Mouse (Mus musculus): ENCODE results near the gene Lingo1. TPM values are rescaled to one million over a fixed set of nuclear protein-coding genes. Genes with fewer than 3 reads are reported as not detected.

The Lingo1 gene
- 6.4 and 8.3 TPM in 2 replicates for polyA plus RNA-seq (2014; fragmentation: Nextera tagmentation; extraction: Ambion mirVana)

DNA sequence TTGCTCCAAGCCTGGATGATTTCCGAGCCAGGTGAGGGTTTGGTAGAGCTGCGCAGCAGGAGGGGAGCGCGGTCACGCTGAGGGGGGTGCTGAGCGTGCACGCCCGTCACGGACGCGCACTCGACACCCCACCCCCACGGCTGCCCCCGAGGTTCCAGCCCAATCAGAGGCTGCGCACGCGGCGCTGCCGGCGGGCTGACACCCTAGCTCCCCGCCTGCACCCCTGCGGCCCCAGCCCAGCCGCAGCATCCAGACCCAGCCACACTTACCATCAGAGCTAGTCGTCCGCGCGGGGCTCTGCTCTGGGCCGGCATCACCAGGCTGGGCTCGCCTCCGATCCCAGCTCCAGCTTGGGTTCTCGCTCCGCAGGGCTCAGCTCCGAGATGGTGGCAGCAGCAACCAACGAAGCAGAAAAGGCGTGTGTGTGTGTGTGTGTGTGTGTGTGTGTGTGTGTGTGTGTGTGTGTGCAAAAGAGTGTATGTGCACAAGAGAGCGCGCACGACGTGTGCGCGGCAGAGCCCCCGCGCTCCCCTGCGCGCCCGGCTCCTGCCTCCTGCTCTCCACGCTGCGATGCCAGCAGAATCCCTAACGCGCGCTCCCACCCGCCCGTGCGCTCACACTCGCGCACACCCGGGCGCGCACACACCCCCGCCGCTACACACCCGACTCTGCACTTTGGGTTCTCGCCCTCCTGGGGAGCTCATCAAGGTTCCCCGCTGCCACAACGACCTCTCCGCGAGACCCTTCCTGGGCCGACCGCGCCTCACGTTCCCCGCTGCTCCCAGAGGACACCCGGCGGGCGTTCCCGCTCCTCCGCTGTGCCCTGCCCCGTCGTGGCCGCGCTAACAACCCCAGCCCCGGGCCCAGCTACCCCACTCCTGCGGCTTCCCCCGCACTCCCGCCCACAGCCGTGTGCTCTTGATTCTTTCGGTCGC, at the start of gene Lingo1:
Gene Lingo1, minus strand, starts transcription at position 748 of the 935 bp plus-strand sequence.
- H3K9me3 ChIP-seq (ENCODE audit: control insufficient read depth, low read length) = no peaks in the 10 kb centered on the region
- H3K27ac ChIP-seq (replicated peaks; ENCODE audit: low read depth, low read length) = no peak within 1 kb of the TSS
- ATAC-seq (ENCODE audit: low read depth) (peak; percentile 62), DNase-seq (ENCODE audit: low spot score) (peak; percentile 33)
- under 1% methylated on average over 38 of the region's 88 CpGs for WGBS
- H3K27me3 ChIP-seq (replicated peaks; ENCODE audit: control insufficient read depth, insufficient read depth, low read length) = peaks cover 70% of the 10 kb centered on the region
- peak within 1 kb of the TSS; percentile 52 for H3K4me3 ChIP-seq (ENCODE audit: low read depth, low read length)
- peak within 1 kb of the TSS; percentile 51 for H3K9ac ChIP-seq (ENCODE audit: low read depth, low read length)
- H3K36me3 ChIP-seq (ENCODE audit: control insufficient read depth, insufficient read depth, low read length) = no peaks in the 10 kb centered on the region
- peaks cover 5% of the 10 kb centered on the region; the same call in 1 of the 2 replicates for H3K4me1 ChIP-seq (ENCODE audit: control insufficient read depth, insufficient read depth, low read length)
- H3K4me2 ChIP-seq (ENCODE audit: low read depth, low read length) = peak within 1 kb of the TSS; percentile 98

DNA sequence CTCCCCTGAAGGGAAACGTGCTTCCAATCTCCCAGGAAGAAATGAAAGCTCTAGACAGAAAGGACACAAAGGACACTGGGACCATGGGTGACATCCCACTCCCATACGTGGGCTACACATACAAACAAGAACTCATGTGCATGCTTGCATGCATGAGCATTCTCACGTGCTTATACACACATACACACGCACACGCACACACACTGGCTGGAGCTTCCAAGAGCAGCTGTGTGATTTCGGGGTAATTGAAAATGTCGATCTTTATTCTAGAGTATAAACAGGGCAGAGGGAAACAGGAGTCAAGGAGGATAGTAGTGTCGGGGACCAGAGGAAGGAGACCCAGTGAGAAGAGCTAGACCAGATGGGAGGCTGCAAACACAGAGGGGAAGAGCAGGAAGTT, 48.4 kb upstream of the Lingo1 start:
- no peak overlapping the region for H3K9ac ChIP-seq (ENCODE audit: low read depth, low read length)
- H3K36me3 ChIP-seq (ENCODE audit: control insufficient read depth, insufficient read depth, low read length) = no peaks in the 10 kb centered on the region
- DNase-seq (ENCODE audit: low spot score) (no peak), ATAC-seq (ENCODE audit: low read depth) (no peak)
- H3K27me3 ChIP-seq (replicated peaks; ENCODE audit: control insufficient read depth, insufficient read depth, low read length) = no peaks in the 10 kb centered on the region
- H3K4me1 ChIP-seq (ENCODE audit: control insufficient read depth, insufficient read depth, low read length) = 0 out of 2 replicates have a peak, but pooled peaks cover 3% of the 10 kb centered on the region
- H3K4me3 ChIP-seq (ENCODE audit: low read depth, low read length) = no peak overlapping the region
- H3K9me3 ChIP-seq (ENCODE audit: control insufficient read depth, low read length) = no peaks in the 10 kb centered on the region
- H3K27ac ChIP-seq (replicated peaks; ENCODE audit: low read depth, low read length) = no peak overlapping the region
- no peak overlapping the region for H3K4me2 ChIP-seq (ENCODE audit: low read depth, low read length)
- 60% methylated on average over 8 of the region's 8 CpGs for WGBS

DNA sequence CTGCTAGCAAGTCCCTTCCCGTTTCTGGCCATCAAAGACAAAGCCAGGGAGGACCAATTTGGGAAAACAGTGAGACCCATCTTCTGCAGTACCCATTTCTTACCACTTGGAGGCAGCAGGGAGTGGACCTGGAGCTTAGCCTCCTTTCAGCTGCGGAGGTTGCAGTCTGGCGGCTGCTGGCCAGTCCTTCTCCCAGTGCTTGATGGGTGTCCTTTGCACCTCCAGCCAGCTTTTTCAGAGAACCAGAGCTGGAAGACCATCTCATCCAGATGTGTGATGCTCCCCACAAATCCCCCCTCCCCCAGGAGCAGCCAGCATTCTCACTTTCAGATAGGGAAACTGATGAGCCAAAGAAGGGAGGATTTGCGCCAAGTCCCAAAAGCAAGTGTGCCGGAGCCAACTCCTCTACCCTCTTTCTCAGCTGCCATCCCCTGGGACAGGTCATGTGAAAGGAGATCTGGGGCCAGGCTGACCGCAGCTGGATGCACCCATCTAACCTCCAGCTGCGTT, 47.5 kb upstream of the Lingo1 start:
- DNase-seq (ENCODE audit: low spot score) (peak; percentile 69), ATAC-seq (ENCODE audit: low read depth) (peak; percentile 38; the same call in 1 of the 2 replicates)
- H3K27me3 ChIP-seq (replicated peaks; ENCODE audit: control insufficient read depth, insufficient read depth, low read length) = no peaks in the 10 kb centered on the region
- no peak overlapping the region for H3K4me2 ChIP-seq (ENCODE audit: low read depth, low read length)
- H3K36me3 ChIP-seq (ENCODE audit: control insufficient read depth, insufficient read depth, low read length) = no peaks in the 10 kb centered on the region
- 38% methylated on average over 7 of the region's 7 CpGs for WGBS
- no peak overlapping the region for H3K4me3 ChIP-seq (ENCODE audit: low read depth, low read length)
- H3K4me1 ChIP-seq (ENCODE audit: control insufficient read depth, insufficient read depth, low read length) = 0 out of 2 replicates have a peak, but pooled peaks cover 3% of the 10 kb centered on the region
- no peak overlapping the region for H3K9ac ChIP-seq (ENCODE audit: low read depth, low read length)
- H3K9me3 ChIP-seq (ENCODE audit: control insufficient read depth, low read length) = no peaks in the 10 kb centered on the region
- H3K27ac ChIP-seq (replicated peaks; ENCODE audit: low read depth, low read length) = no peak overlapping the region

DNA sequence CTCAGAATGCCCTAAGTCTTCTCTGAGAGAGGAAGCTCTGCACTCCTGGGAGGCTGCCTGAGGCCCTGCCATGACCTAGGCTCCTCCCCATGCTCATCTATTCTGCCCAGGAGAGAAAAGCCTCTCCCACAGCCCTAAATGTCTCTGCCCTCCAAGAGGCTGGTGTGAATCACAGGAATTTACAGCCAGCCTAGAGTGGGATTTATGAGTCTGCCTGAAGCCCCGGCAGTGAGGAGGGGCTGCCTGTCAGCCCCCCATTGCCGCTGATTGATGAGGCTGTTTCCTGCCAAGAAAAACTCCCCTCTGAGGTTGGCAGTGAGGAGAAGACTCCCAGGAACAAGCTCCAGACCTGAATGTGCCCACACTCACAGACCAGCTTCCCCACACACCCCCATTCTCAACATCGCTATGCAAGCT, 46.0 kb upstream of the Lingo1 start:
- Histone ChIP-seq H3K36me3 (ENCODE audit: control insufficient read depth, insufficient read depth, low read length) (no peaks in the 10 kb centered on the region), H3K9ac (ENCODE audit: low read depth, low read length) (no peak overlapping the region), H3K4me1 (ENCODE audit: control insufficient read depth, insufficient read depth, low read length) (0 out of 2 replicates have a peak, but pooled peaks cover 3% of the 10 kb centered on the region), H3K27ac (replicated peaks; ENCODE audit: low read depth, low read length) (no peak overlapping the region), H3K9me3 (ENCODE audit: control insufficient read depth, low read length) (no peaks in the 10 kb centered on the region), H3K4me3 (ENCODE audit: low read depth, low read length) (no peak overlapping the region), H3K4me2 (ENCODE audit: low read depth, low read length) (no peak overlapping the region), H3K27me3 (replicated peaks; ENCODE audit: control insufficient read depth, insufficient read depth, low read length) (no peaks in the 10 kb centered on the region)
- ATAC-seq (ENCODE audit: low read depth) (peak; percentile 17; the same call in 1 of the 2 replicates), DNase-seq (ENCODE audit: low spot score) (no peak)
- 33% methylated on average over 3 of the region's 3 CpGs for WGBS

DNA sequence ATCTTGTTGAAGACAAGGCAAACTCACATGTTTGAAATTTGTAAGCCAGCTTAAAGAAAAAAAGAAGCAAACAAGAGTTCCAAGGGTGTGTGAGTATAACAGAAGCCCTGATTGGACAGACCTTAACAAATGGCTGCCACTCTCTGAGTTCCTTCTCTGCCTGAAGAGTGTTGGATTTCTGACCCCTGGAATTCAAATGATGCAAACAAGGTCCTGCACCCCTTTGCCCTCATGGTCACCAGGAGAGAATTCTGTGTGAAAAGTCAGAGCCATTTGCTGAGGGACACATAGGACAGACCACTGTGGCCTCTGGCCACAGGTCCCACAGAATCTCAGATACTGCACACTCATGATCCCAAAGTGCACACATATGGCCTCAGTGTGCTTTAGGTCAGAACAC, 45.6 kb upstream of the Lingo1 start:
- Histone ChIP-seq H3K27ac (replicated peaks; ENCODE audit: low read depth, low read length) (no peak overlapping the region), H3K4me2 (ENCODE audit: low read depth, low read length) (no peak overlapping the region), H3K4me1 (ENCODE audit: control insufficient read depth, insufficient read depth, low read length) (0 out of 2 replicates have a peak, but pooled peaks cover 3% of the 10 kb centered on the region), H3K9ac (ENCODE audit: low read depth, low read length) (no peak overlapping the region), H3K36me3 (ENCODE audit: control insufficient read depth, insufficient read depth, low read length) (no peaks in the 10 kb centered on the region), H3K27me3 (replicated peaks; ENCODE audit: control insufficient read depth, insufficient read depth, low read length) (no peaks in the 10 kb centered on the region), H3K9me3 (ENCODE audit: control insufficient read depth, low read length) (no peaks in the 10 kb centered on the region), H3K4me3 (ENCODE audit: low read depth, low read length) (no peak overlapping the region)
- DNase-seq (ENCODE audit: low spot score) = no peak
- no peak for ATAC-seq (ENCODE audit: low read depth)

DNA sequence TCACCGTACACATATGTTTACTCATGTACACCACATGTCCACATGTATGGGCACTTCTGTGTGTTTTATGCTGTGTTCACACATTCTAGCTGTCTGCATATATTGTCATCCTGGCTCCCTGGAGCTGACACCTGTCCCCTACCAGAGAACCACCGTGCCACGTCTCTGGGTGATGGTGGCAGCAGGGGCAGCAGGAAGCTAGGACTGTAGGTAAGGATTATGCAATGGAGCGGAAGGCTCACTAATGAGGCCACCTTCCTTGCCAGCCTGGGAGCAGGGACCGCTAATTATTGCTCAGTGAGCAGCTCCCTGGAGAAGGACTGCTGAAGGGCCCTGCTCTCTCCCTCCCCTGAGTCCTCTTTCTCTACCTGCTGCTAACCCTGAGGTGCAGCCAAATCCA, 44.5 kb upstream of the Lingo1 start:
- no peak overlapping the region for H3K27ac ChIP-seq (replicated peaks; ENCODE audit: low read depth, low read length)
- no peak overlapping the region for H3K9ac ChIP-seq (ENCODE audit: low read depth, low read length)
- no peak overlapping the region for H3K4me2 ChIP-seq (ENCODE audit: low read depth, low read length)
- H3K4me3 ChIP-seq (ENCODE audit: low read depth, low read length) = no peak overlapping the region
- H3K36me3 ChIP-seq (ENCODE audit: control insufficient read depth, insufficient read depth, low read length) = no peaks in the 10 kb centered on the region
- no peaks in the 10 kb centered on the region for H3K27me3 ChIP-seq (replicated peaks; ENCODE audit: control insufficient read depth, insufficient read depth, low read length)
- no peaks in the 10 kb centered on the region for H3K9me3 ChIP-seq (ENCODE audit: control insufficient read depth, low read length)
- DNase-seq (ENCODE audit: low spot score) = no peak
- WGBS = 76% methylated on average over 5 of the region's 5 CpGs
- ATAC-seq (ENCODE audit: low read depth) = no peak
- 0 out of 2 replicates have a peak, but pooled peaks cover 3% of the 10 kb centered on the region for H3K4me1 ChIP-seq (ENCODE audit: control insufficient read depth, insufficient read depth, low read length)

DNA sequence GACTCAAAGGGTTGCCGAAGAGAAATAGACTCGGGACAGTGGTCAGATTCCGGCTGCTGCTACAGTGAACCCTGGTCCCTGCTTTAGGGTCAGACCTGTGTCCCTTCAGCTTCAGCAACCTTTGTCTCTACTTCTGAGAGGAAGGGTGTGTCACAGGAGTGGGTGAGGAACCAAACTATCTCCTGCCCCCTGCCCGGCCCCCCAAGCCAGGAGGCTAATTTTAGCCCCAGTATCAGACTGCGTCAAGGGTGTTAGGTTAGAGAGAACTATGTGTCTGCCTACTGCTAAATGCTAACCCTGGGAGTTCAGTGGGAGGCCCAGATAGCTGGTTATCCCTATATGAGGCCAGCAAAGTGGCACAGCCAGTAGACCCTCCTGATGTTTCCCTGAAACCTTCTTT, 38.9 kb upstream of the Lingo1 start:
- DNase-seq (ENCODE audit: low spot score) (no peak), ATAC-seq (ENCODE audit: low read depth) (no peak)
- no peaks in the 10 kb centered on the region for H3K9me3 ChIP-seq (ENCODE audit: control insufficient read depth, low read length)
- WGBS = 84% methylated on average over 5 of the region's 5 CpGs
- H3K27ac ChIP-seq (replicated peaks; ENCODE audit: low read depth, low read length) = no peak overlapping the region
- no peak overlapping the region for H3K4me3 ChIP-seq (ENCODE audit: low read depth, low read length)
- no peaks in the 10 kb centered on the region for H3K36me3 ChIP-seq (ENCODE audit: control insufficient read depth, insufficient read depth, low read length)
- H3K9ac ChIP-seq (ENCODE audit: low read depth, low read length) = no peak overlapping the region
- no peaks in the 10 kb centered on the region for H3K27me3 ChIP-seq (replicated peaks; ENCODE audit: control insufficient read depth, insufficient read depth, low read length)
- H3K4me2 ChIP-seq (ENCODE audit: low read depth, low read length) = no peak overlapping the region
- H3K4me1 ChIP-seq (ENCODE audit: control insufficient read depth, insufficient read depth, low read length) = 0 out of 2 replicates have a peak, but pooled peaks cover 5% of the 10 kb centered on the region

DNA sequence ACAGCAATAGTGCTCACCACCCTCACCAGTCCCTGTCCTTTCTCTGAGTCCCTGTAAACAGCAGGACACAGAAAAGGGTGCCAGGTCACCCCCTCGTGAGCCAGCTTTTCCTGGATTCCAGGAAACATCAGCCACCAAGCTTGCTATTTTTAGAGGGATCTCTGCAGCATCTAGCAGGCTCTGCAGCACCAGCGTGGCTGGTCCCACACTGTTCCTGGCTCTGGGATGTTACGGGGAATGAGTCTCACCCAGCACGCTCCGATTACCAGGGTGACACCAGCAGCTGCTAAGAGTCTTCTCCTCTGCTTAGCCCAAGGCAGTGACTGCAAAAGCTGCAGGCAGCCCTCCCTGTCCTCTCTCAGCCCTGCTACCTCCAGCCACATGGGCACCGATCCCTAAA, 36.6 kb upstream of the Lingo1 start:
- no peaks in the 10 kb centered on the region for H3K27me3 ChIP-seq (replicated peaks; ENCODE audit: control insufficient read depth, insufficient read depth, low read length)
- no peak overlapping the region for H3K27ac ChIP-seq (replicated peaks; ENCODE audit: low read depth, low read length)
- H3K9ac ChIP-seq (ENCODE audit: low read depth, low read length) = no peak overlapping the region
- H3K4me3 ChIP-seq (ENCODE audit: low read depth, low read length) = no peak overlapping the region
- ATAC-seq (ENCODE audit: low read depth) (no peak), DNase-seq (ENCODE audit: low spot score) (no peak)
- H3K36me3 ChIP-seq (ENCODE audit: control insufficient read depth, insufficient read depth, low read length) = no peaks in the 10 kb centered on the region
- no peaks in the 10 kb centered on the region for H3K9me3 ChIP-seq (ENCODE audit: control insufficient read depth, low read length)
- H3K4me1 ChIP-seq (ENCODE audit: control insufficient read depth, insufficient read depth, low read length) = 0 out of 2 replicates have a peak, but pooled peaks cover 8% of the 10 kb centered on the region
- WGBS = 29% methylated on average over 6 of the region's 6 CpGs
- H3K4me2 ChIP-seq (ENCODE audit: low read depth, low read length) = no peak overlapping the region

All from embryonic facial prominence, embryonic 14.5 days (tissue).